Mouse (Mus musculus) bone marrow macrophage, adult 2 months (primary cell): ENCODE results near the gene Hist1h1d.
"Not testable (repeated sequence)": the region's sequence is repeated elsewhere in the genome, so short reads cannot be mapped to it uniquely, and the experiment has no call there.

Source experiments
- CTCF ChIP-seq: IDR thresholded peaks from 2 replicates; pipeline ENCODE4 v1.5.1; 2012; ENCODE audit warnings: low read depth, mild to moderate bottlenecking, low read length, moderate library complexity
- POLR2A ChIP-seq: IDR thresholded peaks from 2 replicates; pipeline ENCODE4 v1.6.1; 2012; ENCODE audit warnings: mild to moderate bottlenecking, low read depth, low read length, borderline replicate concordance

DNA sequence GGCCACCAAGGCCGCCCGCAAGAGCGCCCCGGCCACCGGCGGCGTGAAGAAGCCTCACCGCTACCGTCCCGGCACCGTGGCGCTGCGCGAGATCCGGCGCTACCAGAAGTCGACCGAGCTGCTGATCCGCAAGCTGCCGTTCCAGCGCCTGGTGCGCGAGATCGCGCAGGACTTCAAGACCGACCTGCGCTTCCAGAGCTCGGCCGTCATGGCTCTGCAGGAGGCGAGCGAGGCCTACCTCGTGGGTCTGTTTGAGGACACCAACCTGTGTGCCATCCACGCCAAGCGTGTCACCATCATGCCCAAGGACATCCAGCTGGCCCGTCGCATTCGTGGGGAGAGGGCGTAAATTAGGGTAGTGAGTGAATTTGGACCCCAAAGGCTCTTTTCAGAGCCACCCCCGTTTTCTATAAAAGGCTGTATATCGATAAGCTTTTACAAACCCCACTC, 22.8 kb downstream of the Hist1h1d start:
- TF ChIP-seq POLR2A, CTCF: not testable (repeated sequence)
